Mouse (Mus musculus) retina, adult 2 months (tissue): Measurements from ENCODE around the gene Hspb1.
A peak's percentile ranks its signal among the peaks of the same experiment; 100 is the strongest.

Source experiments
- DNase-seq: peaks from one replicate; pipeline ENCODE4 v3.0.0-alpha.2; 2012; ENCODE audit warnings: low read depth, low spot score

Hspb1 gene

GRCm38 (mm10) chr5:135888405-135889215 lies 891 bp downstream of the Hspb1 start:
- no peak for DNase-seq

- no peak for DNase-seq
Measured at GRCm38 (mm10) chr5:135890323-135890722, 2.6 kb downstream of the Hspb1 start.

- no peak for DNase-seq
Measured at GRCm38 (mm10) chr5:135890920-135891319, 3.2 kb downstream of the Hspb1 start.

GRCm38 (mm10) chr5:135892589-135893351 lies 5.1 kb downstream of the Hspb1 start:
- no peak for DNase-seq

- DNase-seq: no peak
Measured at GRCm38 (mm10) chr5:135894958-135895357, 7.2 kb downstream of the Hspb1 start.

- no peak for DNase-seq
Measured at GRCm38 (mm10) chr5:135898028-135898427, 10.3 kb downstream of the Hspb1 start.

GRCm38 (mm10) chr5:135898995-135899394 lies 11.3 kb downstream of the Hspb1 start:
- DNase-seq: no peak

GRCm38 (mm10) chr5:135899833-135900232 lies 12.1 kb downstream of the Hspb1 start:
- no peak for DNase-seq

- DNase-seq: no peak
Measured at GRCm38 (mm10) chr5:135900701-135901100, 13.0 kb downstream of the Hspb1 start.

GRCm38 (mm10) chr5:135901354-135902095 lies 13.8 kb downstream of the Hspb1 start:
- no peak for DNase-seq

GRCm38 (mm10) chr5:135903058-135903457 lies 15.3 kb downstream of the Hspb1 start:
- DNase-seq: no peak

GRCm38 (mm10) chr5:135903551-135904151 lies 15.9 kb downstream of the Hspb1 start:
- peak; percentile 91 for DNase-seq

GRCm38 (mm10) chr5:135904259-135904658 lies 16.5 kb downstream of the Hspb1 start:
- DNase-seq: no peak

- no peak for DNase-seq
Measured at GRCm38 (mm10) chr5:135905320-135906225, 17.9 kb downstream of the Hspb1 start.

GRCm38 (mm10) chr5:135906846-135907245 lies 19.1 kb downstream of the Hspb1 start:
- no peak for DNase-seq

- DNase-seq: no peak
Measured at GRCm38 (mm10) chr5:135907256-135907655, 19.5 kb downstream of the Hspb1 start.

- no peak for DNase-seq
Measured at GRCm38 (mm10) chr5:135908185-135908584, 20.5 kb downstream of the Hspb1 start.

GRCm38 (mm10) chr5:135908989-135909388 lies 21.3 kb downstream of the Hspb1 start:
- DNase-seq: no peak

GRCm38 (mm10) chr5:135909646-135910045 lies 21.9 kb downstream of the Hspb1 start:
- DNase-seq: no peak

- no peak for DNase-seq
Measured at GRCm38 (mm10) chr5:135910813-135911212, 23.1 kb downstream of the Hspb1 start.
